Mouse (Mus musculus) c-Kit-positive CD71-negative TER-119-negative erythroid progenitor cells, embryonic 14.5 days (primary cell): ENCODE results near the gene Clba1.

Experiments used
- DNase-seq: peaks from one replicate; pipeline ENCODE4 v3.0.0-alpha.2; 2013; ENCODE audit warnings: low read depth

Clba1 gene

DNA sequence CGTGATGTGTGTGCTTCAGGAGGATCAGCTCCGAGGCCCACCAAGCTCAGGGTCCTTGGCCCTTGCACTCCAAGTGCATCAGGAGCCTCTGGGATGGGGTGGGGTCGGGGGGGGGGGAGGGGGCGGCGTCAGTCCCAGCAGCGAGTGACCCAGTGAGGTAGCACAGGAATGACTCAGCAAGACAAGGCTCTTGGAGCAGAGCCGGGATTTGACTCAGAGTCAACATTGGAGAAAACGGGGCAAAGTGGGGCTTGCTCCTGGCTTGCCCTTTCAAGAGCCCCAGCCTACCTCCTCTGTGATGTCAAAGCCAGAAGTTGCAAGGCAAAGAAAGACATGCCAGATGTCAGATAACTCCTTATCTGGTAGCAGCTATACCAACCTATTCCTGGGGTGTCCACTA lies 42.4 kb downstream of the Clba1 start:
- no peak for DNase-seq

DNA sequence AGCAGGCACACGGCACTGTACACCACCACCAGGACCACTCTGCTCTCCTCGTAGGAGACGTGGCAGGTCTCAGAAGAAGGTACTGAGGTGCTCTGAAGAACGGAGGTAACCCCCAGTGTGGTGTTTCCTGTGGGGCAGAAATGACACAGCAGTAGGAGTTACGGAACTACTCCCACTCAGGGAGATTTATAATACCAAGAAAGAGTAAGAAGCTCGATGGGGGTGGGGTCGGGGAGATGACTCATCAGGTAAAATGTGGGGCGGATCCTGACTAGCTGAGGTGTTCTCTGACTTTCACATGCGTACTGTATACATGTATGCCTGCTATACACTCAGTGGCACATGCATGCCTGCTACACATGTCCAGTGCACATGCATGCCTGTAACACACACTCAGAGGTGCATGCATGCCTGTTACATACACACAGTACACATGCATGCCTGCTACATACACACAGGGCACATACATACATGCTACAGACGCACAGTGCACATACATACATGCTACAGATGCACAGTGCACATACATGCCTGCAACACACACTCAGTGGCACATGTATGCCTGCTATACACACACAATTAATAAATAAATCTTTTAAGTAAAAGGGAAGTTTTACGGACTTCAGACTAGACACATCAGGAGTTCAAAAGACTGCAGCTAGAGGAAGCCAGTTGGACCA lies 44.5 kb downstream of the Clba1 start:
- no peak for DNase-seq

DNA sequence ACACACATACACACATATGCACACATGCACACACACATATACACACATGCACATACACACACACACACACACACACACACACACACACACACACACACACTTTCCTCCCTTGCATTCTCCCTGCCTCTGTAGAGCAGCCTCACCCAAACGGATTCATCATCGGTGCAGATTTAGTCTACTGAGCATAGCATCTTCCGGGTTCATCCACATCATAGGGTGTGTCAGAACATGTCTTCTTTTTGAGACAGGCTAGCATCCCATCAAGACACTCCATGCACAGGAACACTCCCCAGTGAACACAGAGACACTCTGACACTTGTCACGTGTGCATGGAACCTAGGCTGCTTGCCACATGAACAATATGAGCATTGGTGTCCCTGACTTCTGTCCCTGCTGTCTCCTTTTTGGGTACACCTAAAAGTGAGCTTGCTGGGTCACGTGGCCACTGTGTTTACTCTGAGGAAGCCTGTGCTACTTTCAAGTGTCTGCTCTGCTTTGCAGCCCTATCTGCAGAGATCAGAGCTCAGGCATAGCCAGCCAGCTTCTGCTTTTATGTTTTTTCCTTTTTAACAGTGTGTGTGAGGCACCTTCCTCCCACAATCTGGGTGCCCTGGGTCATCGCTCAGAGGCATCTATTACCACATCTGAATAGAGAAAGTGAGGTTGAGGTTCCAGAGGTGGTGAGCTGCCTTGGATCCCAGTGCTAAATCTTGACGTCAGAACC lies 46.0 kb downstream of the Clba1 start:
- no peak for DNase-seq

DNA sequence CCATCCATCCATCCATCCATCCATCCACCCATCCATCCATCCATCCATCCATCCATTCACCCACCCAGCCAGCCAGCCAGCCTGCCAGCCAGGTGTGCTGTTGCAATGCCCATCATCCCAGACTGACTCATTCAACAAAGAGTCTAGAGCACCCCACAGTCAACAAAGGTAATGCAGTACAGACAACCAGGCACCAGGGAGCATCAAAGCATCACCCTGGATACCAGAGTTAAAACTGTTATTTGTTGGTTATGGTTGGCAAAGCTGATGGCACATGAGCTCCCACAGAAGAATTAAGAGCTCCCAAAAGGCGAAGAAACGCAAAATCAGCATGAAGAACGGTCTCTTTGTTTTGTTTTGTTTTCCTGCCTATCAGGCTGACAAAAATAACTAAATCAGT lies 47.6 kb downstream of the Clba1 start:
- no peak for DNase-seq

DNA sequence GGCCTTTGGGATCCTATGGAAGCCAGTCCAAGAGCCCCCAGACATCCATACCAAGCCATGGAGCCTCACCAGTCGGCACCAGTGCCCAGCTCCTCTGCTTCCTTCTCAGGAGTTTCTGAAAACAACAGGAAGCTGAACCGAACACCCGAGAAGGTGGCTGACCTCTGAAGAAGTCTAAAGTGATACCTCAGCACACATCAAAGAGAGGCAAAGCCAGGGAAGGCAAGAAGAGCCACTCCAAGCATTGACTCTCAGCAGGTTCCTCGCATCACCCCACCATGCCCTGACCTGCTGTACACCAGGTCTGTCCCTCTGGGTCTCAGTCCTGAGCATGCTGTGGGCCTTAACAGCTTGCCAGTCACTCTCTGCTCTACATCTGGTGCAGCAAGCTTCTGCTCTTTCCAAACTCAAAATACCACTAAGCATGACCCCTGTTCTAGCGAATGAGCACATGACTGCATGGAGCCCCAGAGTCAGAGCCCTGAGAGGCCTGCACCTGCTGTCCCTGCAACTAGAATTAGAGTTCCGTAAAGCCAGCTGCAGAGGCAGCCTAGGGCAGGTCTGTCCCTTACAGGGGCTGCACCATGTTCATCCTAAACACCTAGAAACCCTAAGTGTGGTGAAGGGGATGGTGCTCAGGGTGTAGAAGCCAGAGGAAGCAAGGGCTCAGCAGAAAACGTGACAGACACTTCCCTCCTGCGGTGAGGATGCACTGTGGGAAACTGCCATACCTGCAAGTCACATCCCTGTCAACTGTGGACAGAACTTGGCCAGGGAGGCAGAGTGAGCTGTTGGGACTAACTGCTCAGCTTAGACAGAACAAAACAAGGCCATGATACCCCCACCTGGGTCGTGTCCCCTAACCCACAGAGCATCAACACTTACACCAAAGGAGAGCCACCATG lies 48.5 kb downstream of the Clba1 start:
- DNase-seq = no peak

DNA sequence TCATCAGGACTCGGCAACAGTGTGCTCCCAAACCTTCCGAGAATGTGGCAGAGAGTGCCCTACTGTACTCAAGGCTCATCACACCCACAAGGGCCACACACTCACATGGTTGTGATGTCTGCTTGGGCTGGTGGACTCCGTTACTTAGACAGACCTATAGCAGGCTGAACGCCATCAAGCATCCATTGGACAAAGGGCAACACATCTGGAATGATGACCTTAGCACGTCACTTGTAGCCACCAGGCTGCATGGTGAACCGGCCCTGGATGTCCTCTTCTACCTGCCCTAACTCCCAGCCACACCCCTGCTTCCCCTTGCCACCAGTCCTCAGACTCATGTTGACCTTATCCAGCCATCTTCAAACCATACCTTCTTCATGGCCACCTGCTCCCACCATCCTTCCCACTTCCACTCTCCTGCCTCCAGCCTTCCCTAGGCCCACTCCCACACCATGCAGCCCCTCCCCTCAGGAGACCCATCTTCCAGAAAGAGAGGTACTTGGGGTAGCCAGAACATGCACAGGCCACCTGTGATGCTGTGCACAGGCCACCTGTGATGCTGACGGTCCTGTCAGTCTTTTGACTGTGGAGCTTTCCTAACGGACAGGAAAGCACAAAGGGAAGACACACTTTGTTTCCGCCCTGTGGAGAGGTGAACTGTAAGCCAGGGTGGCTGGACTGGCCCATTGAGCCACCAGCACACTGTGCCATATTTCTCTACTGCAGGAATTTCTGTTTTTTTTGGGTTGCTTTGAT lies 50.0 kb downstream of the Clba1 start:
- DNase-seq = no peak

DNA sequence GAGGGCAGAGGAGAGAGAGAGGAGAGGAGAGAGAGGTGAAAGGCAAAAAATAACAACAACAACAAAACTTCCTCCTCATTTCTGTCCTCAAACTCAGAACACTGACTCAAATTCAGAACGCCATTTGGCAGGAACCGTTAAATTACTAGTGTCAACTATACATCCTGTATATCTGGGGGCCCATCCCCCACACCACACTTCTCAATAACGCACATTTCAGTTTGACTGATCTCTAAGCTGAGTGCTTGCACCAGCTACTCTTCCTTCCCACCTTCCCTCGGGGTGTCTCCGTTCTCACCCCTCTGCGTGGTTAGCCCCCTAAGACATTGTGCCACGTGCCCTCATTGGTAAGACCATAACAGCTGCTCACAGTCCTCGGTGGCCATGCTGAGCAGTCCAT lies 51.2 kb downstream of the Clba1 start:
- no peak for DNase-seq

DNA sequence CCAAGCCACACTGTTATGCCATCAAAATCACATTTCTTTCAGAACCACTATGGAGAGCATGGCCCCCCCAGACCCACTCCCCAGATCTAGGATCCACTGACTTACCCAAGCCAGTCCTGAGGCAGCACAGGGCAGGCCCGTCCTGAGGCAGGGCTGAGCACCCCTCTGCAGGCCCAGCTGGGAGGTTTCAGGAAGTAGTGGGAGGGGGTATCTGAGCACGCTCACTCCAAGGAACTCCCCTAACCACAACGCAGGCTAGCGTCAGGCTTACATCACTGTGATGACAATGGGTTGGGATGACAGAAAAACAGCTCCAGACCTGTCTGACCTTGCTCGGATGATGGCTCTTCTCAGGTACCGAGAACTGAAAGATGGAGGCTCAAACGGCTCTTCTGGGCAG lies 52.0 kb downstream of the Clba1 start:
- DNase-seq = no peak

DNA sequence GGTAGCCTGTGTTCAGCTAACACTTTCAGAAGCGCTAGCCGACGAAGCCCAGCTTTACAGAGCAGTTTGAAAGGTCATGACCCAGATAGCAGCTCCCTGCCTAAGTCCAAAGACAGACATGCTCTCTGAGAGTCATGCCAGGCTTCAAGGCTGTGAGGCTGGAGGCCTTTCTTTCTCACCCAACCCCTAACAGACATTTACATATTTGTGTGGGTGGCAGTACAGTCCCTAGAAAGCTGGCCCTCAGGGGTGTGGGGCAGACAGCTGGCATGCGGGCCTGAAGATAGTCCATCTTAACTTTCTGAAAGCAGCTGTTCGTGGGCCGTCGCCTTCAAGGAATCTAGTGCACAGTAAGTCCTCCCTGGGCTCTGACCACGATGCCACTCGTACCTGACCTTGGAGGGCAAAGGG lies 53.2 kb downstream of the Clba1 start:
- no peak for DNase-seq

DNA sequence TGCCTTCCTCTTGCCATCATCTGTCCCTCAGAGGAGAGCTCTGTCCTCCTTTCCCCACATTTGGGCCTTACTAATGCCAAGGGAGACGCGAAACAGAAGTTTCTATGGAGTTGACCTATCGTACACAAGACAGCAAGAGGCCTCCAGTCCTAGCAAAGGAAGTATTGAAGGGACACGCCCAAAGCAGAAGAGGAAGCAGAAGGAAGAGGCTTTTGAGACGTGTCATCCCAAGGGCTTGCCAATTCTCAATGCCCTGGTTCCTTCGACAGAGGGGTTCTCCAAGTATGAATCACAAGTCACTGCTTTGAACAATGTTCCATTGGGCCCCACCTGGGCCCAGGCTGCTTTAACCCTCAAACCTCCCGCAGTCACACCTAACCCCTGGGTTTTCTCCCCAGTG lies 56.1 kb downstream of the Clba1 start:
- DNase-seq = no peak
